In the genomic region with DNA sequence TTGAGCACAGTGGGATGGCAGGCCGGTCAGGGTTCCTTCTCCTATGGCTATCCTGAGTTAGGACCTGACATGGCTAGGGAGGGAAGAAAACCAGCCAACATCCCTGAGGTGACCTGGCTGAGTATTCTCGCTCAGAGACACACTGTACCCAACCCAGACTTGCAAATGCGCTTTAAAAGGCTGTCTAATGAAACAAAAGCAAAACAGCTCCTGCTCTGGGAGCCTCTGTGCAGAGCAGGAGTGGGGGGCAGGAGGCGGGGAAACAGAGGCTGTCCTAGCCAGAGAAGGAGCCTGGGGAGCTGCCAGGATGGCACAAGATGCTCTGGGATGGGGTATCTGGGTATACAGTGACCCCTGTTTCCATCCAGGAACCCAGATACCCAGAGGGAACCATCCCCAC, we compare ENCODE assay signal across 18 mouse cellular contexts.
"Had no signal": no experiment of that assay in that cellular context is flagged by ENCODE, and none has a peak within 500 bp of the region (broad histone marks: within the 10 kb centered on the region; RNA-seq: fewer than 3 reads in every experiment).

No protein-coding gene starts in this region.

- H3K36me3 ChIP-seq: midbrain, embryonic 10.5 days; midbrain, embryonic 12.5 days; neural tube, embryonic 13.5 days; neural tube, embryonic 15.5 days had no signal

- H3K27me3 ChIP-seq: midbrain, embryonic 12.5 days; neural tube, embryonic 13.5 days; neural tube, embryonic 15.5 days had no signal

- H3K9me3 ChIP-seq: midbrain, embryonic 10.5 days; midbrain, embryonic 12.5 days; neural tube, embryonic 13.5 days; neural tube, embryonic 15.5 days had no signal

- H3K4me1 ChIP-seq: midbrain, embryonic 10.5 days; midbrain, embryonic 12.5 days; neural tube, embryonic 13.5 days; neural tube, embryonic 15.5 days had no signal

- H3K4me3 ChIP-seq: midbrain, embryonic 10.5 days; midbrain, embryonic 12.5 days; myocyte; neural tube, embryonic 13.5 days; neural tube, embryonic 15.5 days had no signal

- DNase-seq: lung, adult 18-20 months; lung, embryonic 14.5 days; lung, postnatal 10 days; lung, postnatal 4 days; midbrain, embryonic 14.5 days; retina, postnatal 1 day; right cerebral cortex, adult 18-20 months; right cerebral cortex, postnatal 25 days; right cerebral cortex, postnatal 4 days; spleen, adult 18-20 months; thymus, adult 18-20 months; thymus, postnatal 25 days; thymus, postnatal 4 days had no signal
